8 mouse cellular contexts compared by ENCODE assay signal in genomic region chr7:127273925-127274789, GRCm38 (mm10). TPM values are rescaled to one million over a fixed set of nuclear protein-coding genes. Genes with fewer than 3 reads are reported as not detected.
A peak's percentile ranks its signal among the peaks of the same experiment; 100 is the strongest.
DNase-seq lines count a peak whose midpoint lies in the region; ATAC-seq and TF ChIP-seq lines count a peak whose summit lies in the region.

Sephs2 (minus strand) TSS chr7:127274055.

- peak within 1 kb of the TSS; percentile 90 for H3K4me2 ChIP-seq in hindbrain, postnatal 0 days (ENCODE audit: low read depth, low read length)

- no peaks in the 10 kb centered on the region for H3K9me3 ChIP-seq in hindbrain, postnatal 0 days (ENCODE audit: low read length)

- no peaks in the 10 kb centered on the region for H3K36me3 ChIP-seq in hindbrain, postnatal 0 days (ENCODE audit: insufficient read depth, low read length)

- H3K9ac ChIP-seq in hindbrain, postnatal 0 days (replicated peaks; ENCODE audit: low read length) = peak within 1 kb of the TSS; percentile 86

- peak; percentile 83 for ATAC-seq in common myeloid progenitor, adult 5-6 weeks (replicated peaks; ENCODE audit: low read depth, poor library complexity, severe bottlenecking)
- peak; percentile 92 for ATAC-seq in hindbrain, postnatal 0 days
- ATAC-seq in megakaryocyte, adult 5-6 weeks (ENCODE audit: poor library complexity, severe bottlenecking) = peak; percentile 80

- peak; percentile 97 for DNase-seq in ZHBTc4 (ENCODE audit: low read depth, low spot score)
- DNase-seq in gastrocnemius, adult 2 months = peak; percentile 95
- peak; percentile 97 for DNase-seq in hindbrain, postnatal 0 days (ENCODE audit: low spot score)
- DNase-seq in left cerebral cortex, adult 2 months (ENCODE audit: extremely low spot score in 1 of 2, low spot score in 2 of 2) = peak; percentile 94 to 95
- DNase-seq in right cerebral cortex, adult 2 months (ENCODE audit: low spot score in 2 of 2) = peak; percentile 98 to 99
- DNase-seq in urinary bladder, postnatal 14 days (ENCODE audit: low spot score) = peak; percentile 95

- H3K27me3 ChIP-seq in hindbrain, postnatal 0 days (ENCODE audit: insufficient read depth, low read length) = no peaks in the 10 kb centered on the region

- peak within 1 kb of the TSS; percentile 98 for H3K27ac ChIP-seq in gastrocnemius, adult 2 months
- H3K27ac ChIP-seq in hindbrain, postnatal 0 days = peak within 1 kb of the TSS; percentile 82
- H3K27ac ChIP-seq in left cerebral cortex, adult 2 months = peak within 1 kb of the TSS; percentile 96

- H3K4me1 ChIP-seq in hindbrain, postnatal 0 days (ENCODE audit: insufficient read depth, low read length) = peaks cover 11% of the 10 kb centered on the region

- H3K4me3 ChIP-seq in gastrocnemius, adult 2 months = peak within 1 kb of the TSS; percentile 94
- peak within 1 kb of the TSS; percentile 73 for H3K4me3 ChIP-seq in hindbrain, postnatal 0 days (ENCODE audit: low read length)
- H3K4me3 ChIP-seq in left cerebral cortex, adult 2 months = peak within 1 kb of the TSS; percentile 62

- WGBS in hindbrain, postnatal 0 days = 2% methylated on average over 39 of the region's 39 CpGs

- TF ChIP-seq CTCF in gastrocnemius, adult 2 months (IDR thresholded peaks at IDR 0.05) = no peak; the same call in 1 of the 2 replicates
- no peak for TF ChIP-seq CTCF in hindbrain, postnatal 0 days (IDR thresholded peaks at IDR 0.05; ENCODE audit: low read depth)
- TF ChIP-seq CTCF in left cerebral cortex, adult 2 months (IDR thresholded peaks at IDR 0.05) = no peak

- intact Hi-C loops in gastrocnemius, adult 2 months (cut with DNase I) = loop anchor here (5.0 kb wide), 1 partner anchor 68 kb away; no protein-coding TSS in a partner anchor
- intact Hi-C loops in left cerebral cortex, adult 2 months (cut with DNase I) = loop anchor here (5.0 kb wide), 1 partner anchor 73 kb away; the partner anchor contains the start of gene Zfp768

RNA-seq across cellular contexts. Expression of gene Sephs2, which starts in this region (rescaled TPM):
- 99.1 and 102 TPM in 2 replicates for total RNA-seq in common myeloid progenitor, adult 5-6 weeks (2017)
- total RNA-seq in gastrocnemius, adult 2 months (2021) = 10 to 100 TPM; 30.1 to 36.3 TPM
- 80.3 and 83.2 TPM in 2 replicates for total RNA-seq in hindbrain, postnatal 0 days (2014; rRNA removed)
- 79.9 and 83.9 TPM in 2 replicates for polyA plus RNA-seq in hindbrain, postnatal 0 days (2015; fragmentation: Nextera tagmentation; extraction: Ambion mirVana)
- 10 to 100 TPM; 33.0 to 39.8 TPM for total RNA-seq in left cerebral cortex, adult 2 months (2021)
- total RNA-seq in megakaryocyte, adult 5-6 weeks (2015) = 55.5 and 61.6 TPM in 2 replicates
- total RNA-seq in megakaryocyte, adult 5-6 weeks (2017) = 130 and 138 TPM in 2 replicates

Comparison
In these comparisons a context has a peak if more than half of its experiments do, and no peak if none do; other contexts are left out.
1. Peak in every context shown above with its lines: DNase-seq, ATAC-seq, H3K4me3 ChIP-seq and H3K27ac ChIP-seq.